Mouse (Mus musculus) E14TG2a.4 (cell line): ENCODE measurements around the gene Tfr2.

Source experiments
- H3K27me3 ChIP-seq: 2 replicates; pipeline ENCODE4 v1.6.1; 2014; ENCODE audit warnings: low read length, control low read depth; ENCODE audit not compliant: insufficient read depth
- H3K36me3 ChIP-seq: 2 replicates; pipeline ENCODE4 v1.6.1; 2014; ENCODE audit warnings: low read length, control low read depth; ENCODE audit not compliant: insufficient read depth
- H3K4me1 ChIP-seq: replicated peaks from 2 replicates; pipeline ENCODE4 v1.6.1; 2014; ENCODE audit warnings: low read depth, low read length, control low read depth
- H3K4me3 ChIP-seq: replicated peaks from 2 replicates; pipeline ENCODE4 v1.5.1; 2014; ENCODE audit warnings: mild to moderate bottlenecking, low read length
- H3K9me3 ChIP-seq: 2 replicates; pipeline ENCODE4 v1.6.1; 2014; ENCODE audit warnings: low read length, control low read depth
- CTCF ChIP-seq: conservative IDR thresholded peaks from 2 replicates; pipeline ENCODE4 v1.5.1; 2014; ENCODE audit warnings: low read length
- NANOG ChIP-seq: IDR thresholded peaks from 2 replicates; pipeline ENCODE4 v1.6.1; 2014; ENCODE audit warnings: borderline replicate concordance, low read length, mixed read lengths
- POU5F1 ChIP-seq: IDR thresholded peaks from 2 replicates; pipeline ENCODE4 v1.6.1; 2014; ENCODE audit warnings: low read length, borderline replicate concordance

The Tfr2 gene

GRCm38 (mm10) chr5:137569665-137570064 is at the start of gene Tfr2:
TSS of gene Tfr2 (plus strand) at chr5:137569840.
- TF ChIP-seq NANOG (no peak), CTCF (no peak), POU5F1 (no peak)
- no peaks in the 10 kb centered on the region for H3K36me3 ChIP-seq
- peaks cover 50% of the 10 kb centered on the region for H3K4me1 ChIP-seq
- peaks cover 44% of the 10 kb centered on the region for H3K27me3 ChIP-seq
- H3K9me3 ChIP-seq = no peaks in the 10 kb centered on the region
- peak within 1 kb of the TSS; percentile 45; the same call in 1 of the 2 replicates for H3K4me3 ChIP-seq

- peaks cover 100% of the 10 kb centered on the region for H3K36me3 ChIP-seq
- peak overlapping the region; percentile 51; the same call in 1 of the 2 replicates for H3K4me3 ChIP-seq
- H3K9me3 ChIP-seq = no peaks in the 10 kb centered on the region
- no peaks in the 10 kb centered on the region for H3K27me3 ChIP-seq
- no peak for TF ChIP-seq POU5F1
- no peak for TF ChIP-seq CTCF
- no peak for TF ChIP-seq NANOG
- H3K4me1 ChIP-seq = peaks cover 99% of the 10 kb centered on the region
Measured at GRCm38 (mm10) chr5:137521861-137522260, 47.8 kb upstream of the Tfr2 start.

DNA sequence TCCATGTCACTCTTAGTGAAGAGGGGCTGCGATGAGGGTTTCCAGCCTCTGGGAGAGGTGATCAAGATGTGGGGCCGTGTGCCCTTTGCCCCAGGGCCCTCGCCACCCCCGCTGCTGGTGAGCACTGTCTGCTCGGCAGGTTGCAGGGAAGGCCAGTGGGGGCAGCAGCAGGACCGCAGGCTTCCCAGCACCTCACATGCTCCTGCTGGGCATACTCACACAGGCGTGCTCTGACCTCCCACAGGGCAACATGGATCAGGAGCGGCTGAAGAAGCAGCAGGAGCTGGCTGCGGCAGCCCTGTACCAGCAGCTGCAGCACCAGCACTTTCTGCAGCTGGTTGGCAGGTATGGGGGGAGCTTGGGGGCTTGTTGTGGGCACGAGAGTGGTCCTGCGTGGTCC is 46.9 kb upstream of the Tfr2 start:
- peaks cover 99% of the 10 kb centered on the region for H3K4me1 ChIP-seq
- TF ChIP-seq CTCF = no peak
- H3K4me3 ChIP-seq = peak overlapping the region; percentile 51
- H3K9me3 ChIP-seq = no peaks in the 10 kb centered on the region
- peaks cover 100% of the 10 kb centered on the region for H3K36me3 ChIP-seq
- H3K27me3 ChIP-seq = no peaks in the 10 kb centered on the region

DNA sequence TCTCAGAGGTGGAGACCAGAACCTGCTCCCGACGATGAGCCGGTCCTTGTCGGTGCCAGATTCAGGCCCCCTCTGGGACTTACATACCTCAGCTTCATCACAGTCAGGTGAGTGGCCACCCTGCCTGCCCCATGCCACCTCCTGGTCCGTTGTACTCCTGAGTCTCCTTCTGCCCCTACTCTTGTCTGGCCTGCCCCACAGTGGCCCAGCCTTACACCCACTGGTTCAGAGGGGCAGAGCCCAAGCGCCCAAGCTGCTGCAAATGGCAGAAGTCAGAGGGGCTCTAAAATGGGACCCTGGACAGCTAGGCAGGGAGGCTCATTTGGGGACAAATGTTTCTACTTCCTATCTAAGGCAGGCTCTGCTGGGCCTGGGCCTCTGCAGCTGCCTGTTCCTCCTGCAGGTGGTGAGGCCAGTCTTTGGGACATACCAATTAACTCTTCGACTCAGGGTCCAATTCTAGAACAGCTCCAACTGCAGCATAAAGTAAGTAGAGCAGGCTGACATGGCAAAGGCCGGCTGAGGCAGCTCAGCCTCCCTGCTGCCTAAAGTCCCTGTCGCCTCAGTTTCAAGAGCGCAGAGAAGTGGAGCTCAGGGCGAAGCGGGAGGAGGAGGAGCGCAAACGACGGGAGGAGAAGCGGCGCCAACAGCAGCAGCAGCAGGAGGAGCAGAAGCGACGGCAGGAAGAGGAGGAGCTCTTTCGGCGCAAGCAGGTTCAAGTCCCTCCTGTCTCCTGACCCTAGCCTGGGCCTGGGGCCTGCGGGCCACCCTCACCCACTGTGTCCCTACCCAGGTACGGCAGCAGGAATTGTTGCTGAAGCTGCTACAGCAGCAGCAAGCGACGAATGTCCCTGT is 46.0 kb upstream of the Tfr2 start:
- TF ChIP-seq POU5F1 = no peak
- TF ChIP-seq CTCF = no peak
- TF ChIP-seq NANOG = no peak
- peaks cover 100% of the 10 kb centered on the region for H3K36me3 ChIP-seq
- H3K27me3 ChIP-seq = no peaks in the 10 kb centered on the region
- H3K4me1 ChIP-seq = peaks cover 99% of the 10 kb centered on the region
- H3K4me3 ChIP-seq = peak overlapping the region; percentile 51
- no peaks in the 10 kb centered on the region for H3K9me3 ChIP-seq

DNA sequence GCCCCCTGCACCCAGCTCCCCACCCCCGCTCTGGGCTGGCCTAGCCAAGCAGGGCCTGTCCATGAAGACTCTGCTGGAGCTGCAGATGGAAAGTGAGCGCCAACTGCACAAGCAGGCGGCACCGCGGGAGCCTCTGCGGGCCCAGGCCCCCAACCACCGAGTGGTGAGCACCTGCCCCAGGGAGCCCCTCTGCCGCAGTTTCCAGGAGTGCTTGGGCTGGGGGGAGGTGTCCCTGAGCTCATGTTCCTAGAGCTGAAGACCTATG is 45.5 kb upstream of the Tfr2 start:
- peak overlapping the region; percentile 51 for H3K4me3 ChIP-seq
- H3K9me3 ChIP-seq = no peaks in the 10 kb centered on the region
- H3K36me3 ChIP-seq = peaks cover 100% of the 10 kb centered on the region
- peaks cover 99% of the 10 kb centered on the region for H3K4me1 ChIP-seq
- TF ChIP-seq POU5F1 = no peak
- no peak for TF ChIP-seq CTCF
- TF ChIP-seq NANOG = no peak
- no peaks in the 10 kb centered on the region for H3K27me3 ChIP-seq

DNA sequence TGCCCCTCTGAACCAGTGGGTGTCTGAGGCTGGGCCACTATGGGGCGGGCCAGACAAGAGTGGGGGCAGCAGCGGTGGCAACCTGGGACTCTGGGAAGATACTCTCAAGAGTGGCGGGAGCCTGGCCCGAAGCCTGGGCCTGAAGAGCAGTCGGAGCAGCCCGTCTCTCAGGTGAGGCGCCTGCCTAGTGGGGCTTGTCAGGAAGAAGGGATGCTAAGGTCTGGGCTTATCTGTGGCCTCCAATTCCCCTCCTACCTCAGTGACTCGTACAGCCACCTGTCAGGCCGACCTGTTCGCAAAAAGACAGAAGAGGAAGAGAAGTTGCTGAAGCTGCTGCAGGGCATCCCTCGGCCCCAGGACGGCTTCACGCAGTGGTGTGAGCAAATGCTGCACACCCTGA is 45.0 kb upstream of the Tfr2 start:
- Histone ChIP-seq H3K27me3 (no peaks in the 10 kb centered on the region), H3K4me1 (peaks cover 99% of the 10 kb centered on the region), H3K9me3 (no peaks in the 10 kb centered on the region), H3K4me3 (peak overlapping the region; percentile 51), H3K36me3 (peaks cover 100% of the 10 kb centered on the region)
- TF ChIP-seq POU5F1 (no peak), NANOG (no peak), CTCF (no peak)

GRCm38 (mm10) chr5:137525511-137525910 is 44.1 kb upstream of the Tfr2 start:
- Histone ChIP-seq H3K27me3 (no peaks in the 10 kb centered on the region), H3K4me3 (no peak overlapping the region), H3K9me3 (no peaks in the 10 kb centered on the region), H3K4me1 (peaks cover 99% of the 10 kb centered on the region), H3K36me3 (peaks cover 99% of the 10 kb centered on the region)
- TF ChIP-seq POU5F1 (no peak), NANOG (no peak), CTCF (no peak)

DNA sequence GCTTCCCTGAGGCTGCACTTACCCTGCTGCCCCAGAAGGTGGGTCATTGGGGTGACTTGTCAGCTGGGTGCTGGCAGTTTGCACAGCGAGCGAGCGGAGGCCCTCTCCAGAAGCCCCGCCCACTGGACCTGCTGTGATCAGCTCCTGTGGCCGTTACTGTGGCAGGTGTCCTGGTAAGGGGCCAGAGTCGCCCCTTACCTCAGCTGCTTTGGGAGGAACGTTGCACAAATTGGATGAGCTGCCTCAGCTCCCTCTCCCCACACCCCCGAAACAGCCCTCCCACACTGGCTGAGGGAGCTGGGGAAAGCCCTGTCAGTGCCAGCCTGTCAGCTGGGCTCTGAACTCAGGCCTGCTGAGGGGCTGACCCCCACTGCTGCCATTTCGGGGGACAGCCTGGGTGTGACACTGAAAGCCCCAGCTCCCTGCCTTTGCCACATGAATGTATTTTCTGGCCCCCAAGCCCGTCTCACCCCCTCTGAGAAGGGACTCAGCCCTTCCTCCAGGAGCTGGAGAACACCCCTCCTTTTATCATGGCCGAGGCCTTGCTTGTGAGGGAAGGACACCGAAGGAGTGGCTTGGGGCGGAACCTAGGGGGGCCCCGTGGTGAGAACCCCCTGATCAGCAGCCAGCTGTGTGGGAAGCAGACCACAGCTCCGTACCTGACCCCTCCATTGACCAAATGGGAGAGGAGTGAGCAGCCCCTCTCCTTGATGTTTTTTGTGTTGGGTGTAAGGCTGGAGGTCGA is 43.3 kb upstream of the Tfr2 start:
- Histone ChIP-seq H3K4me1 (peaks cover 96% of the 10 kb centered on the region), H3K36me3 (peaks cover 91% of the 10 kb centered on the region), H3K27me3 (no peaks in the 10 kb centered on the region), H3K9me3 (no peaks in the 10 kb centered on the region), H3K4me3 (no peak overlapping the region)
- TF ChIP-seq NANOG (no peak), CTCF (no peak), POU5F1 (no peak)

GRCm38 (mm10) chr5:137527413-137527812 is 42.2 kb upstream of the Tfr2 start:
- TF ChIP-seq CTCF = no peak
- no peak for TF ChIP-seq POU5F1
- no peak for TF ChIP-seq NANOG
- Histone ChIP-seq H3K4me3 (no peak overlapping the region), H3K27me3 (peaks cover 9% of the 10 kb centered on the region), H3K9me3 (no peaks in the 10 kb centered on the region), H3K4me1 (peaks cover 93% of the 10 kb centered on the region), H3K36me3 (peaks cover 80% of the 10 kb centered on the region)
